Mouse (Mus musculus) central nervous system, embryonic 18 days (tissue): ENCODE measurements around the gene Eif2a. TPM values are rescaled to one million over a fixed set of nuclear protein-coding genes. Genes with fewer than 3 reads are reported as not detected.

Experiments used
- polyA plus RNA-seq: library from polyadenylated mRNA; depleted of rRNA; stranded (reverse); fragments of >200 nt; gene quantifications from 2 replicates; pipeline ENCODE4 v1.2.3, GENCODE M21; 2012; rRNA removed

The Eif2a gene
- polyA plus RNA-seq, result 34.2 and 37.2 TPM in 2 replicates

GRCm38 (mm10) chr3:58525652-58526407 is at the start of gene Eif2a, which contains the start of gene Serp1:
Gene Eif2a, plus strand, starts transcription at chr3:58525821.
Gene Serp1, minus strand, starts transcription at chr3:58525892.

GRCm38 (mm10) chr3:58576137-58577066 is 50.8 kb downstream of the Eif2a start, which contains the start of gene Selenot:
Gene Selenot, plus strand, starts transcription at chr3:58576636.

Other genes starting within 250 kb of the Eif2a start
- gene Tsc22d2, start 111.1 kb upstream of the Eif2a start, polyA plus RNA-seq, result 12.1 and 12.9 TPM in 2 replicates
- 24.3 and 27.8 TPM in 2 replicates for gene Serp1, start 71 bp downstream of the Eif2a start, polyA plus RNA-seq
- gene Selenot, start 50.8 kb downstream of the Eif2a start, polyA plus RNA-seq, result 75.1 and 81.2 TPM in 2 replicates
- gene Erich6, start 111.4 kb downstream of the Eif2a start, polyA plus RNA-seq, result 0.79 and 0.84 TPM in 2 replicates
- gene Siah2, start 166.6 kb downstream of the Eif2a start, polyA plus RNA-seq, result 14.7 and 15.2 TPM in 2 replicates